Mouse (Mus musculus) brain, embryonic 14.5 days (tissue): ENCODE data around the gene Enoph1. TPM values are rescaled to one million over a fixed set of nuclear protein-coding genes. Genes with fewer than 3 reads are reported as not detected.
A peak's percentile ranks its signal among the peaks of the same experiment; 100 is the strongest.

ENCODE experiments used
- DNase-seq: peaks from one replicate; pipeline ENCODE4 v3.0.0-alpha.2; 2011; ENCODE audit warnings: low read depth
- CTCF ChIP-seq: fragments of 200-500 bp; IDR thresholded peaks from 2 replicates; pipeline ENCODE4 v1.5.1; 2012; ENCODE audit warnings: inconsistent platforms, mild to moderate bottlenecking, moderate library complexity, borderline replicate concordance; ENCODE audit not compliant: insufficient read depth, insufficient read length; ENCODE audit errors: extremely low read depth
- POLR2A ChIP-seq: fragments of 200-500 bp; IDR thresholded peaks from 2 replicates; pipeline ENCODE4 v1.6.1; 2012; ENCODE audit warnings: mild to moderate bottlenecking, inconsistent platforms, borderline replicate concordance; ENCODE audit not compliant: poor library complexity, insufficient read depth, insufficient read length, severe bottlenecking; ENCODE audit errors: extremely low read depth
- polyA plus RNA-seq: library from polyadenylated mRNA; depleted of rRNA; stranded (reverse); fragments of >200 nt; gene quantifications from 2 replicates; pipeline ENCODE4 v1.2.3, GENCODE M21; 2012

The Enoph1 gene
- polyA plus RNA-seq, 1 experiment = 57.5 TPM

- DNase-seq = no peak
- TF ChIP-seq POLR2A (no peak), CTCF (no peak)
Observed at GRCm38 (mm10) chr5:100024868-100025267, 14.9 kb upstream of the Enoph1 start.

- TF ChIP-seq CTCF = no peak
- no peak for TF ChIP-seq POLR2A
- DNase-seq = peak; percentile 90
Observed at GRCm38 (mm10) chr5:100030069-100030468, 9.7 kb upstream of the Enoph1 start.

- TF ChIP-seq POLR2A = no peak
- TF ChIP-seq CTCF = 0 out of 2 replicates have a peak, but pooled peaks have one; percentile 3
- no peak for DNase-seq
Observed at GRCm38 (mm10) chr5:100032107-100032506, 7.7 kb upstream of the Enoph1 start.

DNA sequence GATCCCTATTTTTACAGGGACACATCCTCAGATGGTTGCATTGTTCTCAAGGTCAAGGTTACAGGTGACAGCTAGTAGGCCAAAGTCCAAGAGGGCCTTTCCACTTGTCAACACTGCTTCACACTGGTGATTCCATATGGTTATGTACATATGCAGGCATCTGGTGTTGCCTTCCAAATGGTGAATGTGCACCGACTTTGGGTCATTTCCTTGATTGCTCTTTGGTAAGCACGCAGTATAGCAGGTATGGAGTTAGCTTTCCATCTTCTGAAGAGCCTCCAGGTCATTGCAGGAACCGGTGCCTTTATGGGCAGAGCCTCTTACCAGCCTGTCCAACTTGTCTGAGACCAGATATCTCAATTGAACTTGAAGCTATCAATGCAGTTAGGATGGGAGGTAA is 7.1 kb upstream of the Enoph1 start:
- DNase-seq = no peak
- TF ChIP-seq POLR2A = no peak
- TF ChIP-seq CTCF = no peak

DNA sequence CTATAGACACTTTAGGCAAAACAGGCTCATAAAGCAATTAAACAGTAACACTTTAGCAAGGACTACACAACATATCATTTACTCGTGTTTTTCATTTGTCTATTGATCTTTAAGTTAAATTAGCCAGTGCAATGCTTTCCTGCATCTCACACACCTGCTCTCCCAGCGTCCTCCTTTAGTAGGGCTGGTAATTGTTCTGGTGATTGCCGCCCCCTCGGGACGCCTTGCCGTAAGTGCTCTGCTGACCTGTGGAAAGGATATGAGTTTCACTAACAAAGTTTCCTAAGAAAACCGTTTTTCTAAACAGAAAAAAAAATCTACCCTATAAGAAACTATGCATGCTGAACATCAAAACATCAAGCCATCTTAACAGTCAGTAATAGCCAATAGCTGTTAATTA is 3.8 kb upstream of the Enoph1 start:
- no peak for DNase-seq
- TF ChIP-seq CTCF (no peak), POLR2A (no peak)

GRCm38 (mm10) chr5:100036681-100037080 is 3.1 kb upstream of the Enoph1 start:
- DNase-seq = no peak
- TF ChIP-seq POLR2A (no peak), CTCF (no peak)

GRCm38 (mm10) chr5:100037965-100038713 is 1.6 kb upstream of the Enoph1 start:
- TF ChIP-seq CTCF (0 out of 2 replicates have a peak, but pooled peaks have one; percentile 0), POLR2A (no peak)
- DNase-seq = peak; percentile 94

- peak; percentile 97 for DNase-seq
- peak; percentile 96 for TF ChIP-seq CTCF
- peak; percentile 57; the same call in 1 of the 2 replicates for TF ChIP-seq POLR2A
Observed at GRCm38 (mm10) chr5:100038714-100039601, 827 bp upstream of the Enoph1 start.

GRCm38 (mm10) chr5:100040281-100040784 is 548 bp downstream of the Enoph1 start:
- TF ChIP-seq POLR2A = no peak
- TF ChIP-seq CTCF = no peak
- DNase-seq = no peak

- no peak for TF ChIP-seq POLR2A
- DNase-seq = no peak
Observed at GRCm38 (mm10) chr5:100041272-100041671, 1.5 kb downstream of the Enoph1 start.

GRCm38 (mm10) chr5:100042467-100042866 is 2.7 kb downstream of the Enoph1 start:
- DNase-seq = no peak
- TF ChIP-seq POLR2A (no peak), CTCF (no peak)
